Mouse (Mus musculus) G1E (cell line): ENCODE measurements around the gene Atg9b. TPM values are rescaled to one million over a fixed set of nuclear protein-coding genes. Genes with fewer than 3 reads are reported as not detected.

Experiments used
- ATAC-seq: 2 replicates; pipeline ENCODE4 v1.8.0; 2016; ENCODE audit warnings: mild to moderate bottlenecking; ENCODE audit not compliant: insufficient number of reproducible peaks, poor library complexity, low FRiP score, severe bottlenecking; ENCODE audit errors: extremely low read depth
- DNase-seq: peaks from one replicate; pipeline ENCODE4 v3.0.0; 2012; ENCODE audit warnings: low spot score
- H3K27me3 ChIP-seq: 2 replicates; pipeline ENCODE4 v1.6.1; 2012; ENCODE audit warnings: mild to moderate bottlenecking, low read length, inconsistent platforms; ENCODE audit not compliant: insufficient read depth
- H3K36me3 ChIP-seq: replicated peaks from 2 replicates; pipeline ENCODE3; 2012; ENCODE audit warnings: mild to moderate bottlenecking, inconsistent platforms
- H3K4me1 ChIP-seq: 2 replicates; pipeline ENCODE4 v1.6.1; 2012; ENCODE audit warnings: low read depth, low read length, inconsistent platforms, mixed read lengths; ENCODE audit not compliant: insufficient read depth
- H3K4me3 ChIP-seq: 2 replicates; pipeline ENCODE4 v1.5.1; 2012; ENCODE audit warnings: low read depth, mild to moderate bottlenecking, inconsistent platforms, low read length, moderate library complexity, mixed read lengths
- H3K9me3 ChIP-seq: replicated peaks from 2 replicates; pipeline ENCODE4 v1.6.1; 2012; ENCODE audit warnings: inconsistent platforms
- CTCF ChIP-seq: IDR thresholded peaks from 2 replicates; pipeline ENCODE4 v1.5.1; 2012; ENCODE audit warnings: low read depth, low read length, inconsistent platforms, mixed read lengths
- GATA1 ChIP-seq: IDR thresholded peaks from 2 replicates; pipeline ENCODE4 v1.6.1; 2012; ENCODE audit warnings: borderline replicate concordance, low read length, inconsistent platforms, mixed read lengths
- GATA2 ChIP-seq: IDR thresholded peaks from 2 replicates; pipeline ENCODE4 v1.6.1; 2012; ENCODE audit warnings: low read depth, low read length, inconsistent platforms, borderline replicate concordance
- POLR2AphosphoS5 ChIP-seq: IDR thresholded peaks from 2 replicates; pipeline ENCODE4 v1.6.1; 2012; ENCODE audit warnings: low read depth, low read length, inconsistent platforms; ENCODE audit not compliant: insufficient replicate concordance
- TAL1 ChIP-seq: conservative IDR thresholded peaks from 2 replicates; pipeline ENCODE4 v1.6.1; 2012; ENCODE audit warnings: low read depth, low read length, inconsistent platforms, mixed read lengths
- polyA plus RNA-seq: library from polyadenylated mRNA; stranded (reverse); fragments of >175 nt; gene quantifications from 2 replicates; pipeline ENCODE4 v1.2.3, GENCODE M21; 2012
- total RNA-seq, 2 experiments: library from RNA; stranded (forward) in 1 of 2; stranded (reverse) in 1 of 2; fragments of 200-1000 nt in 1 of 2; fragments of >200 nt in 1 of 2; fragmentation: Nextera tagmentation in 1 of 2; gene quantifications; 2 replicates each; pipeline ENCODE4 v1.2.3; 2014 to 2017

Atg9b gene
- total and polyA plus RNA-seq, 3 experiments = 0.11 to 0.15 TPM; not detected in 1

GRCm38 (mm10) chr5:24366426-24366825 lies 25.5 kb downstream of the Atg9b start:
- TF ChIP-seq GATA1 (no peak), TAL1 (no peak), POLR2AphosphoS5 (no peak), CTCF (no peak), GATA2 (no peak)
- H3K36me3 ChIP-seq = no peaks in the 10 kb centered on the region
- ATAC-seq (no peak), DNase-seq (no peak)
- H3K4me1 ChIP-seq = peaks cover 3% of the 10 kb centered on the region
- H3K27me3 ChIP-seq = peaks cover 82% of the 10 kb centered on the region
- H3K9me3 ChIP-seq = no peaks in the 10 kb centered on the region
- no peak overlapping the region for H3K4me3 ChIP-seq

DNA sequence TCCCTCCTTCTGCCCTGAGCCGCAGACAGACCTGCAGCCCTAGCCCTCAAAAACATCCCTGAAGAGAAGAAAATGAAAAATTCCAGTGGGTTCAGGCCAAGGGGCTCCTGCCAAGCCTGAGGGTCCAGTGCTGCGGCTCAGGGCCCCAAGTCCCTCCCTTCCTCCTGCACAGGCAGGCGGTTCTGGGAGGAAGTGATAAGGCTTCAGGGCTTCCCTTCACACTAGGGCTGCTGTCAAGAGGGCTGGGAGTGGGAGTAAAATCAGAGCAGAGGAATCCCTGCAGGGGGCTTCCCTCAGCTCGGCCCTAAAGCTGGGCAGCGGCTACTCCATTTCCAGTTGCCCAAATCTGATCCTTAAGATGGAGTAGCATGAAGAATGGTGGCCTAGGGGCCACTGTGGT lies 26.4 kb downstream of the Atg9b start:
- Histone ChIP-seq H3K4me1 (peaks cover 7% of the 10 kb centered on the region), H3K9me3 (no peaks in the 10 kb centered on the region), H3K36me3 (no peaks in the 10 kb centered on the region), H3K27me3 (peaks cover 78% of the 10 kb centered on the region), H3K4me3 (no peak overlapping the region)
- DNase-seq = no peak
- no peak for ATAC-seq
- TF ChIP-seq GATA1 (no peak), GATA2 (no peak), CTCF (no peak), POLR2AphosphoS5 (no peak), TAL1 (no peak)

DNA sequence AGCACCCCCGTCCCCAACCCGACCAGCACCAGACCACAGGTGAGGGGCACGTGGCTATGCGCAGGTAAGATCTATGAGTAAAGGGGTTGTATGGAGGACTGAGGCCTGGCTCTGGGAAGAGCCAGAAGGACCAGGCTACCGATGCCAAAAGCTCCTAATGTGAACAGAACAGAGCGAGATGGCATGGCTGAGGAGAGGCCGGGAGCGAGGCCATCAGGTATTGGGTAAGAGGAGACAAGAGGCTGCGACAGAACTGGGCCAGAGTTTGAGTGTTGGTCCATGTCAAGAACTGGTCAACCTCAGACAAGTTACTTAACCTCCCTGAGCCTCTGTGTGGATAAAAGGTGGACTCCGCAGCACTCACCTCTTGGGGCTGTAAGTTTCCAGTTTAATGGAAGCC lies 27.0 kb downstream of the Atg9b start:
- H3K4me1 ChIP-seq = peaks cover 7% of the 10 kb centered on the region
- TF ChIP-seq GATA2 (no peak), CTCF (no peak), POLR2AphosphoS5 (no peak), GATA1 (no peak), TAL1 (no peak)
- no peaks in the 10 kb centered on the region for H3K36me3 ChIP-seq
- ATAC-seq (no peak), DNase-seq (no peak)
- peaks cover 75% of the 10 kb centered on the region for H3K27me3 ChIP-seq
- H3K4me3 ChIP-seq = no peak overlapping the region
- no peaks in the 10 kb centered on the region for H3K9me3 ChIP-seq

DNA sequence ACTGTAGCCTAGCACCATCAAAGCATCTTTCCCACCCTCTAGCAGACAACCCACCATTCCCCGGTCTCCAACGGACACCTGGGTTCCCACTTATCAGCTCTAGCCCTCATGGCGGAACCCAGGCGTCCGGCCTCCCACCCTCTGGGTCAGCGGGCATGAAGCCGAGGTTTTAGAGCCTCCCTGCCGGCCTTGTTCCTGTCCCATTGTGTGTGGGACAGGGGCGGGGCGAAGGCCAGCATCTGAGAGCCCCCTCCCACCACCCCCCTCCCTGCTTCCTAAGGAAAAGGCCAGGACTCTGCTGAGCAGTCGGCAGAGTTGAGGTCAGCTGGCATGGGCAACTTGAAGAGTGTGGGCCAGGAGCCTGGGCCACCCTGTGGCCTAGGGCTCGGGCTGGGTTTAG lies 27.4 kb downstream of the Atg9b start, which contains the start of gene Nos3:
Gene Nos3, plus strand, starts transcription at position 303 of the 400 bp plus-strand sequence.
- Histone ChIP-seq H3K4me3 (no peak within 1 kb of the TSS), H3K27me3 (peaks cover 72% of the 10 kb centered on the region), H3K4me1 (peaks cover 7% of the 10 kb centered on the region), H3K36me3 (no peaks in the 10 kb centered on the region), H3K9me3 (no peaks in the 10 kb centered on the region)
- ATAC-seq (no peak), DNase-seq (no peak)
- no peak for TF ChIP-seq GATA2
- no peak for TF ChIP-seq TAL1
- no peak for TF ChIP-seq CTCF
- TF ChIP-seq POLR2AphosphoS5 = no peak
- TF ChIP-seq GATA1 = no peak

- no peak for ATAC-seq
- H3K4me3 ChIP-seq = no peak overlapping the region
- no peaks in the 10 kb centered on the region for H3K9me3 ChIP-seq
- no peak for DNase-seq
- no peak for TF ChIP-seq TAL1
- TF ChIP-seq GATA2 = no peak
- no peak for TF ChIP-seq POLR2AphosphoS5
- no peak for TF ChIP-seq CTCF
- no peak for TF ChIP-seq GATA1
- peaks cover 7% of the 10 kb centered on the region for H3K4me1 ChIP-seq
- H3K36me3 ChIP-seq = no peaks in the 10 kb centered on the region
- H3K27me3 ChIP-seq = peaks cover 74% of the 10 kb centered on the region
These were observed 27.9 kb downstream of the Atg9b start for GRCm38 (mm10) chr5:24364061-24364460.

- no peaks in the 10 kb centered on the region for H3K36me3 ChIP-seq
- H3K9me3 ChIP-seq = no peaks in the 10 kb centered on the region
- peaks cover 73% of the 10 kb centered on the region for H3K27me3 ChIP-seq
- no peak overlapping the region for H3K4me3 ChIP-seq
- DNase-seq (no peak), ATAC-seq (no peak)
- H3K4me1 ChIP-seq = peaks cover 7% of the 10 kb centered on the region
- TF ChIP-seq GATA1 (no peak), POLR2AphosphoS5 (no peak), CTCF (no peak), TAL1 (no peak), GATA2 (no peak)
These were observed 28.5 kb downstream of the Atg9b start for GRCm38 (mm10) chr5:24363467-24363866.

DNA sequence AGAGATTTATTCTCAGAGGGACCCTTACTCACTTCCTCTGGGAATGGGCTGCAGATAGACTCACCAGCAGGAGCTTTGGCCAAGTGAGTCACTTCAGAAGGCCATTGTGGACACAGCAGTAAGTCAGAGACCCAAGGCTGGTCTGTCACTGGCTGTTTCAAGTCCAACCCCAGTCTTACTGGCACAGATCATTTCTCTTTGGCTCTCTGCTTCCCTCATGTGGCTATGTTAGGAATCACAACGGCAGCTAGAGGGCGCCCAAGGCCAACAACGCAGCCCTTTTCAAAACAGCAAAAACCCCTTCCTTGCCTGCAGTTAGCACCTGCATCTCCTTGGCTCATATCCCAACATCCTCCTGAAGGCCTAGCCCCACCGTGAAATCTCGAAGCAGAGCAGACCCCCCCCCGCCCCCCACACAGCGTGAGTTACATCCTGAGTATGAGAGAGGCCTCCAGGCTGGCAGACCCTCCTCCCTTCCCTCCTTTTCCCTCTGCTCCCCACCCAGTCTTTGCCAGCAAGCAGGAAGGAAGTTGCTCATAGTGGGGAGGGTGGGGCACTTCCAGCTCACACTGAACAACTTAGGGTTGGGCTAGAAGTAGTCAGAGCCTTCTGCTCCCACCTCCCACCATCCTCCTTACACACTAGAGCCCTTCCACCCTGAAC lies 31.0 kb downstream of the Atg9b start:
- H3K4me3 ChIP-seq = no peak overlapping the region
- ATAC-seq = no peak
- peak; percentile 57 for DNase-seq
- H3K27me3 ChIP-seq = peaks cover 56% of the 10 kb centered on the region
- TF ChIP-seq TAL1 (no peak), GATA2 (no peak), CTCF (peak; percentile 95)
- H3K36me3 ChIP-seq = no peaks in the 10 kb centered on the region
- peaks cover 7% of the 10 kb centered on the region for H3K4me1 ChIP-seq
- no peaks in the 10 kb centered on the region for H3K9me3 ChIP-seq
